Mouse (Mus musculus) mature B cell (primary cell): ENCODE measurements around the gene Prps1l3.
"Not testable (repeated sequence)": the region's sequence is repeated elsewhere in the genome, so short reads cannot be mapped to it uniquely, and the experiment has no call there.

Source experiments
- in situ Hi-C: fragments of 300-500 bp; cut with MboI; formaldehyde crosslinking; loops from 2 replicates; pipeline ENCODE4 v1.14.3; 2019

Prps1l3 gene

DNA sequence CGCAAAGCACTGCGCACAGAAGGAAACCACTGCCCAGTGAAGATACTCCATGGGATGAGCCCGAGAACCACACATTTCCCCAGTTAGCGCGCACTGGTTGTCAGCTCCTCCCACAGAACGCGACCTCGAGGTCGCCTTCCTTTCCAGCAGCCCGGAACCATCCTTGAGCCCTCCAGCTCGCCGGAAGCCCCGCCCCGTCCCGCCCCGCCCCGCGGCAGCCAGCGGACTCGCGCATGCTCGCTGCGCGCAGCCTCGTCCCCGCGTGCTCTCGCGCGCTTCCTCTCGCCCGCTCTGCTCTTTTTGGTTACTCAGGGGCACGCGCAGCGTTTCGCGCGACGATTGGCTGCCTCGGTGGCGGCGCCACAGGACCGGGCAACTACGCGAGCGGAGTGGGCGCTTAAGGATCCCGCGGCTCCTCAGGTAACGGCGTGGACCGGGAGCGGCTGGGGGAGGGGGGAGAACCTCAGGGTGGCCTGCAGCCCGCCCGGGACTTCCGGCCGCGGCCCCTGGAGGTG lies at the start of gene Prps1l3, which contains the start of gene Mipol1:
Gene Prps1l3, plus strand, starts transcription at position 221 of the 515 bp plus-strand sequence.
Gene Mipol1, plus strand, starts transcription at position 236 of the 515 bp plus-strand sequence.
- in situ Hi-C loops = loop anchor here (25.0 kb wide), 1 partner anchor 1982 kb away; the partner anchor contains the start of gene Fbxo33

DNA sequence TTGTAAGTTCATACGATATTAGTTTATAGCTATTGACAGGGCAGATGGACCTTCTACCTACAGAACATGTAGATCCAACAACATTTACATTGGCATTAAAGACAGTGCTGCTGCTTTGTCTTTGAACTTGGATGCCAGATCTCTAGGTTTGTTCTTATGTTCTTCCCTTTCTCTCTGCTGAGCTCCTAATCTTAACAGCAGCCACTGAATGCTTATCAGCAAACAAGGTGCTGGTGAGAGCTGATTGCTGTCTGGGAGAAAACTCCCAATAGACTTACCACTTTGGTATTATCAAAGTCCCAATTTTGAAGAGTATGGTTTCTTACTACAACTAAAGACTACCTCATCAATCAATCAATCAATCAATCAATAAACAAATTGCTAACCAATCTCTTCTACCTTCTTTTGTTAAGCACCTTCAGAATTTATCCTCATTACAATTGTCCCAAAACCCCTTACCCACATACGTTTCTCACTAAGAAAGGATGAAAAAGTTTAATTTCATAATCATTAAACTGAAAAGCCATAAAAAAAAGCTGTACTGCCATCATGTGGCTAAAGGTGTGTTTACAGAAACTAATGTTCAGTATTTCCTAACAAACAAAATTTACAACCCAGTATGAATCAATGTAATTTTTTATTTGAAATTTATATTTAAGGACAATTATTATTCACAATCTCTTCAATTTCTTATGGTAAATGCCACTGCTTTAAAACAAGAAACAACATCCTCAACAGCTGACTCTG lies 45.6 kb upstream of the Prps1l3 start:
- in situ Hi-C loops = no loop called here

DNA sequence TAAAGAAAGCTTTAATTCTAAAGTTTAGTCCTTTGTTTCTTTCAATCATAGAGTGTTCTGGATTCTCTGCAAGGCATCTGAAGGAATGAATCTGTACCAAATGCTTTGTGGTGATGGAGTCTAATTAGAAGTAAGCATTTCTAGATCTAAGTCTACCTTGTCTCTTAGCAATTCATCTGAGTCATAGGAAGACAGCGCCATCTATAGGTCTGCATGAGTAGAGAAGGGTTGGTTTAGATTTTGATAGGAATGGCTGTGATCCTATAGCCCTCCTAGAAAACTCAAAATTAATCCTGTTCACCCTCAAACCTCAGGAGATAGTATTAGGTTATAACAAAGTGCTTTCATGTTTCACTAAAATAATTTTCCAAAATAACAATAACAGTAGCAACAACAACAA lies 44.7 kb upstream of the Prps1l3 start:
- in situ Hi-C loops = no loop called here

DNA sequence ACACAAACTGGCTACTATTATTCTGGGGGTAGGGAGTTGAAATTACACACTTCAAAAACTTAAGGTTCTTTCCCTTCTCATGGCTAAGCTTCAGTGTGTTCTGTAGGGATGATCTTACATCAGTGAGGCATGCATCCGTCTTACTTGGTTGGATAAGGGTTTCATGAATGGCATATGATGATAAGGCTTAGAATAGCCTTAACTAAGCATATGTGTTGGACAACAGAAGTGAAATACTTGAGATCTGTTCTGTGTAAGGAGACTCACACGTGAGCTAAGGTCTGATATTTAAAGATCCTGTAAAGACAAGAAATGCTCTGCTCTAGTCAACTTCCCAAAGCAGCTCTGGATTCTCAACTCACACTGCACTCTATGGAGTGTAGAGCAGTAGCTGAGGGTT lies 44.1 kb upstream of the Prps1l3 start:
- in situ Hi-C loops = no loop called here

DNA sequence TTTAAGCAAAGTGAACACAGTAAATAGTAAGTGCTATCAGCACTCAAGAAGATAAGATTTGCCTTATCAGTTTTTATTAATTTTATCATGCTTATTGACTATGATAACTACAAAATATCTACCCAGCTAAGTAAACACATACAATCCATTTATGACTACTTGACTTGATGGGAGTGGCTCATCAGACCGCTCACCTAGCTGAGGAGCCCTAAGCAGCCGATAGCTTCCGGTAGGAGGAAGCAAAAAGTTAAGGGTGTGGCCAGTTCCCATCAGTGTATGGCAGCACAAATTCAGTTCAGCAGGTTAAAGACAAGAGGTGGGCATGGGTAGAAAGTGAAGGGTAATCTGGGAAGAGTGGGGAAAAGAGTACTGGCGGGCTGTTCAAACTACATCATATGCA lies 43.2 kb upstream of the Prps1l3 start:
- in situ Hi-C loops = no loop called here

DNA sequence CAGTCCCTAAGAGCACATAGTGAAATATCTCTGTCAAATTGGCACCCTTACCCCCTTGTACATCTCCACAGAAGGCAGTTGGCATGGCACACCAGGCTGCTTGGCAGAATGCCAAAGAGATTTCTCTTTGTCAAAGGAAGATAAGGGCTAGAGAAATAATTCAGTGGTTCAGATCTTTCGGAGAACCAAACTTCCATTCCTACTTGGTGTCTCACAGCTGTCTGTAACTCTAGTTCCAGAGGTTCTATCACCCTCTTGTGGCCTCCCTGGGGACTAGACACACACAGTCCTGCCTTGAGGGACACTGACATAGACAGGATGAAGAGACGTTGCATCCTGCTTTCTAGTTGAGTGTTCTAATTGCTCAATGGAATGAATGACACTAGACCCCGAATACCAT lies 35.6 kb upstream of the Prps1l3 start:
- in situ Hi-C loops = no loop called here

DNA sequence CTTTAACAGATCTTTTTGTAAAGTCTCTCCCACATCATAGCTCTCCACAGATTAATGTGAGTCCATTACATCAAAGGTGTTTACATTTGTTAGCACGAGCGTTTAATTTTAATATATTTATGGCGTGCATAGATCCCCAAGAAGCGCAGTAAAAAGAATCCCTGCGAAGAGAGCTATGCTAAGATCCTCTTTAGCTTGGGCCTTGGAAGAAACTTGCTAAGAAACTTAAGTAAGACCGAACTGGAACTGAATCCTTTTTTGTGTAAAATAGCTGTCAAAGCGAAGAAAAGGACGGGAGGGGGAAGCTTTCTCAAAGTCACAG lies 34.0 kb upstream of the Prps1l3 start:
- in situ Hi-C loops = no loop called here

DNA sequence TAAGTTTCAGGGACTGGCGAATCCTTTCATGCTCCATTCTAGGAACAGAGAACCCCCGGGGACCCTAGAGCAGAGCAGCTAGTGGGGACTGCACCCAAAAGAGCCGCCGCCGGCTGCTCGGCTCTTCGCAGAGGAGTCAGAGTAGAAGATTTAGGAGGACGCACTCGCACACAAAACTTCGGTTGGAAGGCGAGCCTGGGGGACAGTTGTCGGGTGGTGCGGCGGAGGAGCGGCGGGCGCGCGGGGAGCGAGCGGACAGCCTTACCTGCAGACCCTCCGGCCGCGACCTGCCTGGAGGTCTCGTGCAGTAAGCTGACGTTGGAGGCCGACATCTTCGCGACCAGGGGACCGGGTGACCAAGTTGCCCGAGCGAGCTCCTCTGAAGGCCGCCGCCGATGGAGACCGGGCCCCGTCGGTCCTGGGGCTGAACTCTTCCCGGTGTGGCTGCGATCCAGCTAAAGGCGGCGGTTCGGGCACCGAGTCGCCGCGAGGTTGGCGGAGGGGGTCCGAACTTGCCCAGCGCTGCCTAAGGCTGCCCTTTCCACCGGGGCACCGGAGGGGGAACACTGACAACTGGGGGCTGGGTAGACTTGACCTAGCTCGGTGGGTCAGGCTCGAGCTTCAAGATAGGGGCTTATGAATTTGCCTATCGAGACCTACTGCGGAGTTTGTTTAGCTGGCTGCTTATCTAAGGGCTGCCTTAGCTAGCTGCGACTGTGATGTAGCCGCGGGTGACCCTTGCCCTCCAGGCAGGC lies 33.4 kb upstream of the Prps1l3 start:
- in situ Hi-C loops = no loop called here

DNA sequence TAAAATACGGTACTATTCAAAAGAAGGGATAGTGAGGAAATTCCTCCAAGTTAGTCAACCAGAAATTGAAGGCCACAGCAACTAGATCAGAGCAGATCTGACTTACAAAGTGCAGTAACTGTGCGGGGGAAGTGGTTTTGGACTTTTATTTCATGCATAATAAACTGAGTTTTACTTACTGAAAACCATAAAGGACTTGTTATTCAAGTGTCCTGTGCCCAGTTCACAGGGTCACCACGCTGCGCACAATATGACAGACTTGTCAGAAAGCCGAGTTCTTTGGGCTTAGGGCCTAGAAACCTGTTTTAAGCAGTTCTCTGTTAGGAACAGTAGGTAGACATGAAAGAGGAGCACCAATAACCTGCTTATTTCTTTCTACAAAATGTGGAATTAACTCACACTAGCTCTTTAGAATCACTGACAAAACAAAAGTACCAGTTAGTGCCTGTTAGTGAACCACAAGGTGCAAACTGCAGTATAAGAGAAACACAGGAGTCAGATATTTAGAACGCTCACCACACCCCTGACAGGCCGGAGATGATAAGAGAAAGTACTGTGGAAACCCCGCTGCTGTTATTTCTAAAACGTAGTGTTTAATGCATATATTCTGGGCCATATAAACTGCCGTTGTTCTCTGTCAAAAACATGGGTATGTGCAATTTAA lies 32.7 kb upstream of the Prps1l3 start, which contains the start of gene Slc25a21:
Gene Slc25a21, minus strand, starts transcription at position 110 of the 664 bp plus-strand sequence.
- in situ Hi-C loops = no loop called here

DNA sequence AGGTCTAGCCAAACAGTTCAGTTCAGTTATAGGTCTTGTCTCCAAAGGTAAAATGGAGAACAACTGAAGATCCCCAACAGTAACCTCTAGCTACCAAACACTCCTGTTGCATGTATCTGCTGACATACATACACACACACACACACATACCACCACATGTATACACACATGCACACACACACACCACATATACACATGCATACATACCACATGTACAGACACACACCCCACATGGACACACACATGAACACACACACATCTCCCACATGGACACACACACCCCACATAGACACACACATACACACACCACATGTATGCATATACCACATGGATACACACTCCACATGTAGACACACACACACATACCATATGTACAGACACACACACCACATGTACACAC lies 31.9 kb upstream of the Prps1l3 start:
- in situ Hi-C loops = no loop called here

DNA sequence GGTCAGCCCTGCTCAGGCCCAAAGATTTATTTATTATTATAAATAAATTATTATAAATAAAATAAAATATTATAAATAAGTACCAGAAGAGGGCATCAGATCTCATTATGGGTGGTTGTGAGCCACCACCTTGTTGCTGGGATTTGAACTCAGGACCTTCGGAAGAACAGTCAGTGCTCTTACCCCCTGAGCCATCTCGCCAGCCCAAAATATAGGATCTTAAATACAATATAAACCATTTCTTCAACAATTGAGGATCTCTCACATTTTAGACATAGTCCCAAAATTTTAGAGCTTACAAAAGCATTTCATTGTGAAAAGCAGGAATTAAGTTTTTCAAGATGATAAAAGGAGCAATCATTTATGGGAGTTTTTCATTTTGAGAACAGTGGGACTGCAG lies 30.8 kb upstream of the Prps1l3 start:
- in situ Hi-C loops = no loop called here

DNA sequence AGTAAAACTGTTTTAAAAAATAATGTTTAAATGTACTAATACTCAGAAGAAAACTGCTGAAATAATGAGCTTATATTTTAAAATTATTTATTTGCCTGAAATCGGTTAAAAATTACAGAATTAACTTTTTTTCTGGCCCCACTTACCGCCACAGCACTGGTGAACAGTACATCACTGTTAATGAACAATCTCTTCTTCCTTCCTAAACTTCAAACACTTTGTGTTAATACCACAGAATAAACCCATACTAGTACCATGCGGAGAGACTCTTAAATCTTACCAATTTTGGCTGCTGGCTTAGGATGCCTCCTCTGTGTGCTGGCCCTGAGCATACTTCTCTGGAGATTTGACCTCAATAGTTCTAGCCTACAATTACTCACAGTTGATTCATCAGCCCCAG lies 28.3 kb upstream of the Prps1l3 start:
- in situ Hi-C loops = no loop called here

DNA sequence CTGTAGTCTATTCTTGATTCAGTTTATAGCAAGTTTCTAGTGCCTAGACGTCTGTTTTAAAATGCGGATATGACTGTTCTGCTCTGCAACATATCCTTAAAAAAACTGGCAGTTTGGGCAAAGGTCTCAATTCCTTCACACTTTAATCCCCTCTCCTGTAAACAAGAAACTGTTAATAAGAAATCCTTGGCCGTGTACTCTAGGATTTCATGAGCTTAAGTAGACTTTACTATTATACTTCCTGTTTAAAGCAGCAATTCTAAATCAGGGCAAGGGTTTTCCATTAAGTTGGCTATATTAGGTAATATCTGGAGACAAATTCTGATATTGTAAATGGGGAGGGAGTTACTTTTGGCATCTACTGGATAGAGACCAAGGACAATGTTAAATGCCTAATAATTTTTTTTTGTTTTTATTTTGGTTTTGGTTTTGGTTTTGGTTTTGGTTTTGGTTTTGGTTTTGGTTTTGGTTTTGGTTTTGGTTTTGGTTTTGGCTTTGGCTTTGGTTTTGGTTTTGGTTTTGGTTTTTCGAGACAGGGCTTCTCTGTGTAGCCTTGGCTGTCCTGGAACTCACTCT lies 25.8 kb upstream of the Prps1l3 start:
- in situ Hi-C loops = no loop called here

DNA sequence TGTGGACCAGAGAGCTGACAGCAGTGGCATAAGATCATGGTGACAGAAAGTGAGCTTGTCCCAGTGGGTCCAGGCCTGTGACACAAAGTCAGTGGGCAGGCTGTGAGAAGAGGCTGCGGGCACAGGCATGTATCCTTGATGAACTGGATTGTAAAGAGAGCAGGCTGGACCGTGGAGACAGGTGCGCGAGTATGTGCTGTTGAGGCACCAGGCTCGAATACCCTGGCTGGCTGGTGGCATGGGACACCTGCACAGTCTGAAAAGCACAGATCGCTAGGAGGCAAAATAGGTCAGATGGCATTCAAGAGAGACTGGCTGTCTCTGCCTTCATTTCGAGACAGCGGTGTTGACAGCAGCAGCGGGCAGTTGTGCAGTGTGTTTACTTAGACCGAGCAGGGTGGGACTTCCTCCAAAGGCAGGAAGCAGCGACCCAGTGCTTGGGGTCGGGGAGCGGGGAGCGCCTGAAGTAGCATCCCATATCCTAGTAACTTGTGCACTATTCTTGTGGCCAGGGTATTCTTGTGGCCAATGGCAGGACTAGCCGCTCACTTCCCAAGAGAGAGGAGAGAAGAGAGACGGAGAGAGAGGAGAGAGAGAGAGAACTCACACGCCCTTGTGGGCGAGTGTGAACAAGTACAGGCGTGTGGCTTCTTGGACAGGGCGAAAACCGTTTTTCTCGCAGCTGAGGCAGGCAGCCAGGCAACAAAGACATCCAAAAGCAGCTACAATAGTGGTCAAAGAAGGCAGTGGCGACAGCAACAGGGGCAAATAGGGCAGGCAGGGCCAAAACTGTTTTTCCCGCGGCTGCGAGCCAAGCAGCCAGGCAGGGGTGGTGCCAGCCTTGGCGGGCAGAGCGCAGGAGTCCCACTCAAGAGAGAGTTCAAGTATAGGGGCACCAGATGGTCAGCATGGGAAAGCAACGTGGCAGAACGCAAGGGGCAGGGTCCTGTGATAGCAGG lies 18.6 kb upstream of the Prps1l3 start:
- in situ Hi-C loops = no loop called here

DNA sequence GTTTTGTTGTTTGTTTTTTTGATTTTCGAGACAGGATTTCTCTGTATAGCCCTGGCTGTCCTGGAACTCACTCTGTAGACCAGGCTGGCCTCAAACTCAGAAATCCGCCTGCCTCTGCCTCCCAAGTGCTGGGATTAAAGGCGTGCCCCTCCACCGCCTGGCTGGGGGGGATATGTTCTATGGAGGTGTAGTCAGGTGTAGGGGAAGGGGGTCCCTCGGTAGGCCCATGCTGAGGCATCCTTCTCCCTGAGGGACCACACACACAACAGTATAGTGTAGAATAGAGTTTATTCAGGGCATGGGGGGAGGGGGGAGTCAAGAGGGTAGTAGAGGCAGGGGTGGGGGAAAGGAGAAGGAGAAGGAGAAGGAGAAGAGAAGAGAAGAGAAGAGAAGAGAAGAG lies 17.7 kb upstream of the Prps1l3 start:
- in situ Hi-C loops = not testable (repeated sequence)

DNA sequence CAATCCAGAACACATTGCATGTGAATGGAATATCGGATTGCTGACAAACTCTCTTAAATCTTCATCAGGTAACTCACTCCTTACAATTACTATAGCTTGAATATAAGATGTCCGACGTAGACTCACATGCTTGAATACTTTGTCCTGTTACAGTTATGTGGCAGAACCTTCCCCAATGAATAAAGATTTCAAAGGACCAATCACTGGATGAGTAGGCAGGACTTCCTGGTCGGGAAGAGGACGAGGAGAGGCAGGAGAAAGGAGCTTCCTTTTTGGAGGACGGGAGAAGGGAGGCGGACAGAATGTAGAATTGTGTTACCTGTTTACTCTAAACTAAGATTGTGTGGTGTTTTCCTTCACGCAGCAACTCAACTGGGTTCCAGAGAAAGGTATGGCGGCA lies 3.8 kb upstream of the Prps1l3 start:
- in situ Hi-C loops = loop anchor here (25.0 kb wide), 1 partner anchor 1986 kb away; the partner anchor contains the start of gene Fbxo33

DNA sequence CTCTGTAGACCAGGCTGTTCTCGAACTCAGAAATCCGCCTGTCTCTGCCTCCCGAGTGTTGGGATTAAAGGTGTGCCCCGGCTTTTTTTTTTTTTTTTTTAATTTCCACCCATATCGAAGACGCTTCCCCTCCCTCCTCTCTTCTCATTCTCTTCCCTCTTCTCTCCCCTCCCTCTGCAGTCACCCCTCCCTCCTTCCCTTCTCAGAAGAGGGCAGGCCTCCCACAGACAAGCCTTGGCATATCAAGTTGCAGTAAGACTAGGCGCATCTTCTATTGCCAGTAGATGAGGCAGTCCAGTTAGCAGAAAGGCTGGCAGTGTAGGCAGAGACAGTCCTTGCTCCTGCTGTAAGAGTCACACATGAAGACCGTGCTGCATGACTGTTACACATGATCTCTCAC lies 2.4 kb upstream of the Prps1l3 start:
- in situ Hi-C loops = loop anchor here (25.0 kb wide), 1 partner anchor 1985 kb away; the partner anchor contains the start of gene Fbxo33

DNA sequence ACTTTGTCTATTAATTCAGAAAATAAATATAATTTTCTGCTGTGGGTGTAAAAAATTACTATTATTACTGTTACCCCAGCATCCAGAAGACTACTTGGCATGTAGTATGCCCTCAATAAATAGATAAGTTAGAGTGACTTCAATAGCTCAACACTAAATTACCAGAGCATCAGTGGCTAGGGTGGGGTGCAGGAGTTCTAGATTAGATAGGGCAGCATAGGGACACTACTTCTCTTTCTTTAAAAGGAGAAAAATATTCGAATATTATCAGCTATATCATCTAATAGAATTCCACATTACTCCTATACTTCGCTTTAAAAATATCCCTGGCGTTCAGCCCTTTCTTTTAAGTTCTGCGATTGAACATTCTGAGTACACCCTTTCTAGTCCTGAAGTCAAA lies 509 bp upstream of the Prps1l3 start:
- in situ Hi-C loops = loop anchor here (25.0 kb wide), 1 partner anchor 1983 kb away; the partner anchor contains the start of gene Fbxo33

DNA sequence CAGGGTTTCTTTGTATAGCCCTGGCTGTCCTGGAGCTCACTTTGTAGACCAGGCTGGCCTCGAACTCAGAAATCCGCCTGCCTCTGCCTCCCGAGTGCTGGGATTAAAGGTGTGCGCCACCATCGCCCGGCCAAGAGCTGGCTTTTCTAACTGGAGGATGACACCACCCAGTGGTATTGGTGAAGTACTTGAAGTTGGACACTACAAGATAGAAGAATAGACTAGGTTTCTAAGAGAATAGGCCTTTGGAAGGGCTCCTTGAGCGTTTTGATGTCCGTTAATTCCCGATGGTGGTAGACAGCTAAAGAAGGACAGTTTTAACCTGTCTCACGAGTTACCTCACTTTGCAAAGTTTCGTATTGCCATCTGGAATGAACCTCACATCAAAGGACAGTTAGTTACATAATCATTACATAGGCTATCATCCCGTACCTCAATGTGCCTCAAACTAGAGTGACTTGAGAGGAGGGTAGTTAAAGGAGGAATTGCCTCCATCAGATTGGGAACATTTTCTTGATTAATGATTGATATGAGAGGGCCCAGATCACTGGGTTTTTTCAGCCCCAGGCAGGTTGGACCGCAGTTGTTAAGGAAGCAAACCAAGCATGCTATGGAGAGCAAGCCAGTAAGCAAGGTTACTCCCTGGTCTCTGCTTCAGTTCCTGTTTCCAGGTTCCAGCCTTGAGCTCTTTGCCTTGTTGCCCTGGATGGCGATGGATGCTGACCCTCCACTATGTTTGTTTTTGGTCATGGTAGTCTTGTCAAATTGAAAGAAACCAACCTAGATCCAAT lies 1.1 kb downstream of the Prps1l3 start:
- in situ Hi-C loops = loop anchor here (25.0 kb wide), 1 partner anchor 1981 kb away; the partner anchor contains the start of gene Fbxo33

DNA sequence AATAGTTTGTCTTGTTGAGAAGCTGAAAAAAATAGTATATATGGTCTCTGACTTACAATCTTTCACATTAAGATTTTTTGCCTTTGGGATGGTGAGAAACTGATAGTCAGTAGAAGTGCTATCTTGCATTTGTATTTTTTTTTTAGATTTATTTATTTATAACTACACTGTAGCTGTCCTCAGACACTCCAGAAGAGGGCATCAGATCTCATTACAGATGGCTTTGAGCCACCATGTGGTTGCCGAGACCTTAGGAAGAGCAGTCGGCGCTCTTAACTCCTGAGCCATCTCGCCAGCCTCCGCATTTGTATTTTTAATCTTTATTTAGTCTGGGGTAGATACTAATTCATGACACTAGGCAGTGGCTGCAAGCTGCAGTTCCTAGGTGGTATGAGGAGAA lies 3.2 kb downstream of the Prps1l3 start:
- in situ Hi-C loops = loop anchor here (25.0 kb wide), 1 partner anchor 1979 kb away; the partner anchor contains the start of gene Fbxo33
